Mouse (Mus musculus) midbrain, embryonic 10.5 days (tissue): Measurements from ENCODE around the gene Mrtfa. TPM values are rescaled to one million over a fixed set of nuclear protein-coding genes. Genes with fewer than 3 reads are reported as not detected.

Source experiments
- DNase-seq: peaks from one replicate; pipeline ENCODE4 v3.0.0-alpha.2; 2017; ENCODE audit warnings: low spot score
- H3K27ac ChIP-seq: fragments of 300-500 bp; sonication (generic); replicated peaks from 2 replicates; pipeline ENCODE4 v1.5.1; 2016; ENCODE audit warnings: mild to moderate bottlenecking
- H3K27me3 ChIP-seq: fragments of 300-500 bp; sonication (generic); 2 replicates; pipeline ENCODE4 v1.6.1; 2016; ENCODE audit warnings: low read depth, mild to moderate bottlenecking; ENCODE audit not compliant: poor library complexity, severe bottlenecking
- H3K36me3 ChIP-seq: fragments of 300-500 bp; sonication (generic); 2 replicates; pipeline ENCODE4 v1.6.1; 2016; ENCODE audit warnings: mild to moderate bottlenecking, moderate library complexity
- H3K4me1 ChIP-seq: fragments of 300-500 bp; sonication (generic); 2 replicates; pipeline ENCODE4 v1.6.1; 2016
- H3K4me3 ChIP-seq: fragments of 300-500 bp; sonication (generic); 2 replicates; pipeline ENCODE4 v1.5.1; 2016; ENCODE audit warnings: mild to moderate bottlenecking, moderate library complexity
- H3K9me3 ChIP-seq: fragments of 300-500 bp; sonication (generic); replicated peaks from 2 replicates; pipeline ENCODE4 v1.6.1; 2016; ENCODE audit warnings: mild to moderate bottlenecking
- WGBS: fragments of 180-500 bp; shearing (Covaris S2); methylation state at CpG from one replicate; pipeline ENCODE4 v1.1.7; 2016; 5-methylcytosine and 5-hydroxymethylcytosine counted together
- polyA plus RNA-seq: library from polyadenylated mRNA; unstranded; fragments of >200 nt; fragmentation: Nextera tagmentation; extraction: Ambion mirVana; gene quantifications from 2 replicates; pipeline ENCODE4 v1.2.1, GENCODE M21; 2016

The Mrtfa gene
- polyA plus RNA-seq, 1 experiment from 2014 or later, result 20.5 TPM

GRCm38 (mm10) chr15:81192316-81192715, 1.8 kb upstream of the Mrtfa start:
- DNase-seq, result no peak
- no peaks in the 10 kb centered on the region for H3K9me3 ChIP-seq
- no peaks in the 10 kb centered on the region for H3K27me3 ChIP-seq
- H3K4me3 ChIP-seq, result no peak overlapping the region
- H3K27ac ChIP-seq, result no peak overlapping the region
- 89% methylated on average over 5 of the region's 5 CpGs for WGBS
- peaks cover 29% of the 10 kb centered on the region for H3K4me1 ChIP-seq
- H3K36me3 ChIP-seq, result peaks cover 13% of the 10 kb centered on the region

GRCm38 (mm10) chr15:81191303-81191702, 746 bp upstream of the Mrtfa start:
- 30% methylated on average over 9 of the region's 9 CpGs for WGBS

GRCm38 (mm10) chr15:81190011-81190629, 437 bp downstream of the Mrtfa start:
- WGBS, result under 1% methylated on average over 39 of the region's 46 CpGs
- Histone ChIP-seq H3K9me3 (no peaks in the 10 kb centered on the region), H3K27ac (peak overlapping the region; percentile 90), H3K4me1 (peaks cover 29% of the 10 kb centered on the region), H3K27me3 (no peaks in the 10 kb centered on the region), H3K36me3 (peaks cover 25% of the 10 kb centered on the region), H3K4me3 (peak overlapping the region; percentile 73)
- DNase-seq, result no peak

More at GRCm38 (mm10) chr15:81191303-81191702, 746 bp upstream of the Mrtfa start:
- DNase-seq, result no peak
- H3K9me3 ChIP-seq, result no peaks in the 10 kb centered on the region
- peak overlapping the region; percentile 90 for H3K27ac ChIP-seq
- H3K36me3 ChIP-seq, result peaks cover 23% of the 10 kb centered on the region
- peak overlapping the region; percentile 73 for H3K4me3 ChIP-seq
- no peaks in the 10 kb centered on the region for H3K27me3 ChIP-seq
- H3K4me1 ChIP-seq, result peaks cover 29% of the 10 kb centered on the region

GRCm38 (mm10) chr15:81189061-81189460, 1.5 kb downstream of the Mrtfa start:
- Histone ChIP-seq H3K27me3 (no peaks in the 10 kb centered on the region), H3K4me1 (peaks cover 29% of the 10 kb centered on the region), H3K36me3 (peaks cover 25% of the 10 kb centered on the region), H3K4me3 (peak overlapping the region; percentile 73), H3K27ac (no peak overlapping the region), H3K9me3 (no peaks in the 10 kb centered on the region)
- no peak for DNase-seq
- WGBS, result 87% methylated on average over 2 of the region's 2 CpGs

- Histone ChIP-seq H3K36me3 (peaks cover 25% of the 10 kb centered on the region), H3K27me3 (no peaks in the 10 kb centered on the region), H3K27ac (no peak overlapping the region), H3K9me3 (no peaks in the 10 kb centered on the region), H3K4me3 (no peak overlapping the region), H3K4me1 (peaks cover 16% of the 10 kb centered on the region)
- 94% methylated on average over 1 of the region's 1 CpGs for WGBS
- DNase-seq, result no peak
Measured at GRCm38 (mm10) chr15:81184913-81185312, 5.6 kb downstream of the Mrtfa start.

- H3K4me1 ChIP-seq, result no peaks in the 10 kb centered on the region
- no peak overlapping the region for H3K27ac ChIP-seq
- H3K4me3 ChIP-seq, result no peak overlapping the region
- H3K27me3 ChIP-seq, result no peaks in the 10 kb centered on the region
- DNase-seq, result no peak
- 74% methylated on average over 2 of the region's 2 CpGs for WGBS
- no peaks in the 10 kb centered on the region for H3K9me3 ChIP-seq
- peaks cover 8% of the 10 kb centered on the region; the same call in 1 of the 2 replicates for H3K36me3 ChIP-seq
Measured at GRCm38 (mm10) chr15:81181233-81181632, 9.3 kb downstream of the Mrtfa start.

GRCm38 (mm10) chr15:81179523-81179922, 11.0 kb downstream of the Mrtfa start:
- WGBS, result 98% methylated on average over 2 of the region's 2 CpGs
- no peaks in the 10 kb centered on the region for H3K9me3 ChIP-seq
- H3K27ac ChIP-seq, result no peak overlapping the region
- H3K4me3 ChIP-seq, result no peak overlapping the region
- no peaks in the 10 kb centered on the region for H3K27me3 ChIP-seq
- peaks cover 10% of the 10 kb centered on the region for H3K36me3 ChIP-seq
- no peaks in the 10 kb centered on the region for H3K4me1 ChIP-seq
- DNase-seq, result no peak

GRCm38 (mm10) chr15:81178703-81179102, 11.9 kb downstream of the Mrtfa start:
- Histone ChIP-seq H3K27ac (no peak overlapping the region), H3K27me3 (no peaks in the 10 kb centered on the region), H3K4me1 (no peaks in the 10 kb centered on the region), H3K4me3 (no peak overlapping the region), H3K9me3 (no peaks in the 10 kb centered on the region), H3K36me3 (peaks cover 15% of the 10 kb centered on the region)
- DNase-seq, result no peak
- 88% methylated on average over 11 of the region's 11 CpGs for WGBS

GRCm38 (mm10) chr15:81177860-81178259, 12.7 kb downstream of the Mrtfa start:
- Histone ChIP-seq H3K27ac (no peak overlapping the region), H3K4me3 (no peak overlapping the region), H3K4me1 (no peaks in the 10 kb centered on the region), H3K36me3 (peaks cover 15% of the 10 kb centered on the region), H3K27me3 (no peaks in the 10 kb centered on the region), H3K9me3 (no peaks in the 10 kb centered on the region)
- 94% methylated on average over 7 of the region's 7 CpGs for WGBS
- DNase-seq, result no peak

- no peaks in the 10 kb centered on the region for H3K9me3 ChIP-seq
- H3K36me3 ChIP-seq, result peaks cover 15% of the 10 kb centered on the region
- no peak overlapping the region for H3K4me3 ChIP-seq
- no peaks in the 10 kb centered on the region for H3K27me3 ChIP-seq
- 91% methylated on average over 3 of the region's 3 CpGs for WGBS
- no peaks in the 10 kb centered on the region for H3K4me1 ChIP-seq
- H3K27ac ChIP-seq, result no peak overlapping the region
- no peak for DNase-seq
Measured at GRCm38 (mm10) chr15:81175633-81176032, 14.9 kb downstream of the Mrtfa start.

- Histone ChIP-seq H3K9me3 (no peaks in the 10 kb centered on the region), H3K27me3 (no peaks in the 10 kb centered on the region), H3K4me3 (no peak overlapping the region), H3K27ac (no peak overlapping the region), H3K36me3 (peaks cover 15% of the 10 kb centered on the region), H3K4me1 (no peaks in the 10 kb centered on the region)
- 95% methylated on average over 8 of the region's 8 CpGs for WGBS
- DNase-seq, result no peak
Measured at GRCm38 (mm10) chr15:81172259-81172658, 18.3 kb downstream of the Mrtfa start.

- Histone ChIP-seq H3K27me3 (no peaks in the 10 kb centered on the region), H3K36me3 (no peaks in the 10 kb centered on the region), H3K27ac (no peak overlapping the region), H3K4me1 (no peaks in the 10 kb centered on the region), H3K4me3 (no peak overlapping the region), H3K9me3 (no peaks in the 10 kb centered on the region)
- WGBS, result 90% methylated on average over 6 of the region's 6 CpGs
- DNase-seq, result no peak
Measured at GRCm38 (mm10) chr15:81168735-81169134, 21.8 kb downstream of the Mrtfa start.

GRCm38 (mm10) chr15:81167831-81168230, 22.7 kb downstream of the Mrtfa start:
- DNase-seq, result no peak
- Histone ChIP-seq H3K4me1 (no peaks in the 10 kb centered on the region), H3K27me3 (no peaks in the 10 kb centered on the region), H3K4me3 (no peak overlapping the region), H3K9me3 (no peaks in the 10 kb centered on the region), H3K36me3 (no peaks in the 10 kb centered on the region), H3K27ac (no peak overlapping the region)
- WGBS, result 94% methylated on average over 10 of the region's 10 CpGs
